Mouse (Mus musculus) hindbrain, postnatal 0 days (tissue): ENCODE results near the gene Ank. TPM values are rescaled to one million over a fixed set of nuclear protein-coding genes. Genes with fewer than 3 reads are reported as not detected.

ENCODE experiments used
- ATAC-seq: fragments of 200-750 bp; cut with Nextera tagmentation; 2 replicates; pipeline ENCODE4 v1.8.0; 2017; ENCODE audit warnings: mild to moderate bottlenecking, moderate TSS enrichment, moderate library complexity
- DNase-seq: peaks from one replicate; pipeline ENCODE4 v3.0.0-alpha.2; 2015; ENCODE audit warnings: low spot score
- H3K27ac ChIP-seq: fragments of 300-500 bp; sonication (generic); 2 replicates; pipeline ENCODE4 v1.5.1; 2014; ENCODE audit warnings: mild to moderate bottlenecking
- H3K27me3 ChIP-seq: fragments of 300-500 bp; sonication (generic); 2 replicates; pipeline ENCODE4 v1.6.1; 2014; ENCODE audit warnings: low read length, mixed read lengths; ENCODE audit not compliant: insufficient read depth
- H3K36me3 ChIP-seq: fragments of 300-500 bp; sonication (generic); 2 replicates; pipeline ENCODE4 v1.6.1; 2014; ENCODE audit warnings: low read length, mixed read lengths; ENCODE audit not compliant: insufficient read depth
- H3K4me1 ChIP-seq: fragments of 300-500 bp; sonication (generic); 2 replicates; pipeline ENCODE4 v1.6.1; 2014; ENCODE audit warnings: antibody characterized with exemption, low read length, mixed read lengths; ENCODE audit not compliant: insufficient read depth
- H3K4me2 ChIP-seq: fragments of 300-500 bp; sonication (generic); 2 replicates; pipeline ENCODE4 v1.6.1; 2014; ENCODE audit warnings: low read depth, mild to moderate bottlenecking, low read length, moderate library complexity, mixed read lengths
- H3K4me3 ChIP-seq: fragments of 300-500 bp; sonication (generic); 2 replicates; pipeline ENCODE4 v1.5.1; 2014; ENCODE audit warnings: low read length
- H3K9ac ChIP-seq: fragments of 300-500 bp; sonication (generic); replicated peaks from 2 replicates; pipeline ENCODE4 v1.6.1; 2014; ENCODE audit warnings: mild to moderate bottlenecking, low read length, moderate library complexity, mixed read lengths
- H3K9me3 ChIP-seq: fragments of 300-500 bp; sonication (generic); 2 replicates; pipeline ENCODE4 v1.6.1; 2016; ENCODE audit warnings: low read length, mixed read lengths
- CTCF ChIP-seq: IDR thresholded peaks from 2 replicates; pipeline ENCODE4 v1.5.1; 2016; ENCODE audit warnings: antibody characterized with exemption, control low read depth, low read depth
- WGBS: fragments of 180-500 bp; shearing (Covaris S2); extraction: QIAGEN DNeasy Blood & Tissue Kit; methylation state at CpG from one replicate; pipeline ENCODE4 v1.1.7; 2014; 5-methylcytosine and 5-hydroxymethylcytosine counted together
- polyA plus RNA-seq: library from polyadenylated mRNA; unstranded; fragments of >200 nt; fragmentation: Nextera tagmentation; extraction: Ambion mirVana; gene quantifications from 2 replicates; pipeline ENCODE4 v1.2.1, GENCODE M21; 2015
- total RNA-seq: library from RNA; depleted of rRNA; stranded (reverse); fragments of >200 nt; gene quantifications from 2 replicates; pipeline ENCODE4 v1.2.3, GENCODE M21; 2014

Gene Ank
- total and polyA plus RNA-seq, 2 experiments from 2014 or later, result 18.1 to 31.1 TPM

DNA sequence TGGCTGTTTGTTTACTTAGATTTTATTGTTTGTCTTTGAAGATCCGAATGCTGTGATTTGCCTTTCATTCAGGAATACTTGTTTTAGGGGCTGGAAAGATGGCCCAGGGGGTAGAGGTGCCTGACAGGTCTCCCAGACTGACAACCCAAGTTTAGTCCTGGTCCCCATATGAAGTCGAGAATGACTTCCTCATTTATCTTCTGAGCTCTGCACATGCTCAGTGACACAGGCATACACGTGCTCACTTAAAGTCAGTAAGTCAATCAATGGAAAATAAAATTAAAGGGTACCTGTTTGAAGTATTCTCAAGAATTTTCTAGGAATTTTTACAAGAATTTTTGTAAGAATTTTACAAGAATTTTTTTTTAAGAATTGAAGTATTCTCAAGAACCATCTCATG, 66.6 kb downstream of the Ank start:
- H3K9ac ChIP-seq, result no peak overlapping the region
- no peak for DNase-seq
- H3K27ac ChIP-seq, result no peak overlapping the region
- ATAC-seq, result no peak
- no peak for TF ChIP-seq CTCF
- H3K4me3 ChIP-seq, result no peak overlapping the region
- H3K9me3 ChIP-seq, result no peaks in the 10 kb centered on the region
- no peaks in the 10 kb centered on the region for H3K36me3 ChIP-seq
- H3K4me2 ChIP-seq, result no peak overlapping the region
- H3K4me1 ChIP-seq, result no peaks in the 10 kb centered on the region
- H3K27me3 ChIP-seq, result no peaks in the 10 kb centered on the region
- WGBS, result 67% methylated on average over 3 of the region's 3 CpGs

DNA sequence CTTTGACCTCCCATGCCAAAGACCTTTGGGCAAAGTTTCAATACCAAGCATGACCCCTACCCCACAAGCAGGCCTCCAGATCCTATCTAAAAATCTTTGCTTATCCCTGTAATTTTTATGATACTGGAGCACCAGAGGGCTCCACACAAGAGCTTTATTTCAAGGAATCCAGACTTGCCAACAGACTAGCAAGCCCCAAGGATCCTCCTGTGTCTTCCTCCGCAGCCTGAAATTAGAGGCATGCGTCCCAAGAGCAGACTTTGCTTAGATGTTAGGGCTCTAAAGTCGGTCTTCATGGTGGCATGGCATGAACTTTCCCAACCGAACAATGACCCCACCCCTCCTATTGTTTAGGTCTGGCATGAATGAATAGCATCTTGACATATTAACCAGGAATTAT, 69.2 kb downstream of the Ank start:
- 0 out of 2 replicates have a peak, but pooled peaks cover 3% of the 10 kb centered on the region for H3K4me1 ChIP-seq
- ATAC-seq, result no peak
- H3K4me3 ChIP-seq, result no peak overlapping the region
- no peak for TF ChIP-seq CTCF
- H3K36me3 ChIP-seq, result no peaks in the 10 kb centered on the region
- no peaks in the 10 kb centered on the region for H3K9me3 ChIP-seq
- no peak for DNase-seq
- H3K9ac ChIP-seq, result no peak overlapping the region
- WGBS, result 69% methylated on average over 4 of the region's 4 CpGs
- H3K27me3 ChIP-seq, result no peaks in the 10 kb centered on the region
- H3K4me2 ChIP-seq, result no peak overlapping the region
- no peak overlapping the region for H3K27ac ChIP-seq

DNA sequence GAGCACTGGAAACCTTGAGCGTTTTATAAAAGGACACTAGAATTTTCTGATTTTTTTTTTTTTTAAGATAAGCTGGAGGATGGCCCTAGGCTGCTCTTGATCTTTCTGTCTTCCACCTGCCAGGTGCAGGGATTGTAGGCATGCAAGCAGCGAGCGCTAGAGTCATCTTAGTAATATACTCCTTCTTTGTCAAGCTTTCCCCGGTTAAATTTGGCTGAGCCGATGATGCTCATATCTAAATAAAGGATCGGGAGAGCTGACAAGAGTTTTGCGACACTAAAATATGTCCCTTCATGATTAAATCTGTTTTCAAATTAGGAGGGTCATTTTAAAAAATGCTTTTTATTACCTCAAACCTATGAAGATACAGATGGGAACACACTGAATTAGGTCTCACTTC, 69.7 kb downstream of the Ank start:
- DNase-seq, result no peak
- H3K9ac ChIP-seq, result no peak overlapping the region

DNA sequence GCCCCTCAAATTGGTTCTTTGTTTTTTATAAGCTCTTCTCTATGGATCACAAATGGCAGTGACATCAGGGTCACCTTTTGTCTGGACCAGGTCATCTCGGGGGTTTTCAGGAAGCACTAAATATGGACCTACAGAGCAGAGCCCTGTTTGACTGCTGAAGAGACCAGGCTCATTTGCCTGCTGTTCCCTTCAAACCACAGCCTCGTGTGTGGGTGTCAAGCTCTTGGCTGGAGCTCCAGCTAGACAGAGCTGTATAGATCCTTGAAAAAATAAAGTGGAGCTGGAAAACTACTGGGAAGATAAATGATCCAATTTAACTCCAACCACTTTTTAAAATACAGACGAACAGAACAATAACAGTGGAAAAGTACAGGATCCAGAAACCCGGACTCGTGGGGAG, 70.3 kb downstream of the Ank start:
- H3K9me3 ChIP-seq, result no peaks in the 10 kb centered on the region
- TF ChIP-seq CTCF, result no peak
- H3K27ac ChIP-seq, result no peak overlapping the region
- no peaks in the 10 kb centered on the region for H3K36me3 ChIP-seq
- no peak overlapping the region for H3K9ac ChIP-seq
- H3K4me2 ChIP-seq, result no peak overlapping the region
- DNase-seq (no peak), ATAC-seq (no peak)
- no peak overlapping the region for H3K4me3 ChIP-seq
- H3K4me1 ChIP-seq, result 0 out of 2 replicates have a peak, but pooled peaks cover 3% of the 10 kb centered on the region
- WGBS, result 41% methylated on average over 5 of the region's 5 CpGs
- no peaks in the 10 kb centered on the region for H3K27me3 ChIP-seq

More for the DNA sequence above, 69.7 kb downstream of the Ank start:
- Histone ChIP-seq H3K36me3 (no peaks in the 10 kb centered on the region), H3K27ac (no peak overlapping the region), H3K4me2 (no peak overlapping the region), H3K4me1 (0 out of 2 replicates have a peak, but pooled peaks cover 3% of the 10 kb centered on the region), H3K4me3 (no peak overlapping the region), H3K9me3 (no peaks in the 10 kb centered on the region), H3K27me3 (no peaks in the 10 kb centered on the region)
- WGBS, result 81% methylated on average over 7 of the region's 7 CpGs
- ATAC-seq, result no peak
- TF ChIP-seq CTCF, result no peak

DNA sequence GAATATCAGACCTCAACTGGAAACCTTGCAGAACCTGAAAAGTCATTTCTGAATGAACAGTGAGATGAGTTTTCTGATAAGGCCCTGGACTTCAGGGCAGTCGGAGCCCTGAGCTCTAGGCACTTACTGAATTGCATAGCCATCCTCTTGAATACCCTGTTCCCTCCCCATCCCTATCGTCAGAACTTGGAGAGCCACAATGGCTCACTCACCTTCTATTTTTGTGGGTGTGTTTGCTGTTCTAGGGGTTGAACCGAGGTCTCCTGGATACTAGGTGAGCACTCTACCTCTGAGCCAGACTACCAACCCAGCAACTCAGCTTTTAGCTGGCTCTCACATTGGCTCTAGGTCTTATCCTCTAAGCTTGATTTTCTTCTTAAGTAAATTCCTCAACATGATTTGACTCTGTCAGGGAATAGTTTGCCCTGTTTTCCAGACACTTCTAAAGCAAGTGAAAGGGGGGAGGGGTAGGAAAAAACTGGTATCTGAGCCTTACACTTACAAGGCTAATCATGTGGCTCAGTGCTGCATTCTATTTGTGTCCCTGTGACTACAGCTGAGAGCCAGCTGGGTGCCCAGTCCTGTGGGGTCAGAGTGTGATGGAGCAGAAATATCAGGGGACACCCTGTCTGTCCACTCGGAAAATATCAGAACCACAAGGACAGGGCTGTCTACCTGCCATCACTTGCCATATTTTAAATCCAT, 71.2 kb downstream of the Ank start:
- 73% methylated on average over 4 of the region's 4 CpGs for WGBS
- TF ChIP-seq CTCF, result no peak
- H3K27me3 ChIP-seq, result no peaks in the 10 kb centered on the region

DNA sequence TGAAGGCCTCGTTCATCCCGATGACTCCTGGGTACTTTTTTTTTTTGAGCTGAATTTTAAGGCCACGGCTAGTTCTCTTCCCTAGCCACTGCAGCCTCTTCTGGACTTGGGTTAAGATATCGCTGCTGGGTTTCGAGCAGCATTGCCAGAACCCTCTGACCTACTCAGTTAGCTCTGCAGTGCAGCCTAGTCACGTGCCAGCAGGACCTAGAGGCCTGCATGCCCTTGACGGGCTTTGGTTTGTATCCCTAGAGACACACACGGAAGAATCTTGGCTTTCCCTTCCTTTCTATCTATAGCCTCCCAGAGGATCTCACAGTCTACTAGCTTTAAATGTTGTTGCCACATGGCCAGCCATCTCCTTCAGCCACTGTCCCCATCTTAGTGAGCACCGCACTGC, 73.3 kb downstream of the Ank start:
- WGBS, result 77% methylated on average over 9 of the region's 9 CpGs
- H3K9ac ChIP-seq, result no peak overlapping the region
- no peak overlapping the region for H3K27ac ChIP-seq
- H3K9me3 ChIP-seq, result no peaks in the 10 kb centered on the region
- DNase-seq, result no peak
- no peak overlapping the region for H3K4me2 ChIP-seq
- TF ChIP-seq CTCF, result no peak
- no peaks in the 10 kb centered on the region for H3K27me3 ChIP-seq
- H3K4me1 ChIP-seq, result 0 out of 2 replicates have a peak, but pooled peaks cover 3% of the 10 kb centered on the region
- no peak overlapping the region for H3K4me3 ChIP-seq
- no peak for ATAC-seq
- H3K36me3 ChIP-seq, result no peaks in the 10 kb centered on the region

More for the DNA sequence above, 71.2 kb downstream of the Ank start:
- DNase-seq (no peak), ATAC-seq (no peak)
- no peaks in the 10 kb centered on the region for H3K36me3 ChIP-seq
- H3K4me3 ChIP-seq, result no peak overlapping the region
- no peak overlapping the region for H3K4me2 ChIP-seq
- H3K4me1 ChIP-seq, result 0 out of 2 replicates have a peak, but pooled peaks cover 3% of the 10 kb centered on the region
- H3K27ac ChIP-seq, result no peak overlapping the region
- no peaks in the 10 kb centered on the region for H3K9me3 ChIP-seq
- no peak overlapping the region for H3K9ac ChIP-seq

DNA sequence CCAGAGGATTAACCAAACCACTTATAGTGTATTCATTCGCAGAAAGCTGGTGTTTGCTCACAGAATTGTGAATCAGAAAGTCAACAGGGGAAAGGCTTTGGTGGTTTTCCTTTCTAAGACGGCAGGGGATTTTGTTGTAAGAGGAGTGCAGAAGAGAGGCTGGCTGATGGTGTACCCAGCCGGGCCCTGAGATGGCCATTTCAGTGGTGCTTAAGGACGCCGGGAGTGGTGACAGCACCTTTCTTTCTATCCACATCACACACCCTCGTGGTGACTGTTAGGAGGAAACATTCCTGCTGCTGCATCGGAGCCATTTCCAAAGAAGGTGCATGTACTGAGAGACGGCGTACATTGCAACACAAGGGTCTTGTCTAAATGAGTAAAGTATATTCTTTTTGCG, 78.7 kb downstream of the Ank start:
- WGBS, result 93% methylated on average over 10 of the region's 10 CpGs
- no peak overlapping the region for H3K9ac ChIP-seq
- no peaks in the 10 kb centered on the region for H3K9me3 ChIP-seq
- no peaks in the 10 kb centered on the region for H3K4me1 ChIP-seq
- no peak for DNase-seq
- no peaks in the 10 kb centered on the region for H3K27me3 ChIP-seq
- H3K27ac ChIP-seq, result no peak overlapping the region
- H3K4me2 ChIP-seq, result no peak overlapping the region
- no peaks in the 10 kb centered on the region for H3K36me3 ChIP-seq
- ATAC-seq, result no peak
- no peak overlapping the region for H3K4me3 ChIP-seq
- no peak for TF ChIP-seq CTCF
